Mouse (Mus musculus): ENCODE results near the gene Esam.
A peak's percentile ranks its signal among the peaks of the same experiment; 100 is the strongest.

The Esam gene

GRCm38 (mm10) chr9:37530888-37531705 is 3.2 kb downstream of the Esam start:
- DNase-seq, result peak; percentile 90

GRCm38 (mm10) chr9:37536851-37537250 is 9.0 kb downstream of the Esam start:
- no peak for DNase-seq

- no peak for DNase-seq
Measured at GRCm38 (mm10) chr9:37537658-37538250, 9.9 kb downstream of the Esam start.

- no peak for DNase-seq
Measured at GRCm38 (mm10) chr9:37539170-37540025, 11.5 kb downstream of the Esam start, which contains the start of gene Vsig2. Vsig2 (plus strand) TSS chr9:37539255.

GRCm38 (mm10) chr9:37540226-37540625 is 12.3 kb downstream of the Esam start:
- DNase-seq, result no peak

- no peak for DNase-seq
Measured at GRCm38 (mm10) chr9:37540701-37541575, 13.1 kb downstream of the Esam start.

- no peak for DNase-seq
Measured at GRCm38 (mm10) chr9:37541851-37542642, 14.2 kb downstream of the Esam start.

- DNase-seq, result no peak
Measured at GRCm38 (mm10) chr9:37543869-37544440, 16.1 kb downstream of the Esam start.

GRCm38 (mm10) chr9:37544447-37545165 is 16.7 kb downstream of the Esam start:
- peak; percentile 84 for DNase-seq

- DNase-seq, result no peak
Measured at GRCm38 (mm10) chr9:37545166-37545610, 17.3 kb downstream of the Esam start.

- no peak for DNase-seq
Measured at GRCm38 (mm10) chr9:37545847-37546452, 18.1 kb downstream of the Esam start.

GRCm38 (mm10) chr9:37546889-37547288 is 19.0 kb downstream of the Esam start:
- DNase-seq, result no peak

GRCm38 (mm10) chr9:37550435-37550834 is 22.6 kb downstream of the Esam start:
- DNase-seq, result no peak

GRCm38 (mm10) chr9:37551751-37552531 is 24.1 kb downstream of the Esam start:
- DNase-seq, result no peak

GRCm38 (mm10) chr9:37552536-37553293 is 24.8 kb downstream of the Esam start, which contains the start of gene Nrgn:
Nrgn (minus strand) TSS chr9:37552904.
- peak; percentile 91 for DNase-seq

- DNase-seq, result no peak
Measured at GRCm38 (mm10) chr9:37554279-37554678, 26.4 kb downstream of the Esam start.

GRCm38 (mm10) chr9:37554838-37555748 is 27.2 kb downstream of the Esam start, which contains the start of gene Siae:
Siae (plus strand) TSS chr9:37555698.
- no peak for DNase-seq
